Mouse (Mus musculus): ENCODE measurements around the gene Wdr82. TPM values are rescaled to one million over a fixed set of nuclear protein-coding genes. Genes with fewer than 3 reads are reported as not detected.

Wdr82 gene
- total RNA-seq, 1 experiment: 95.8 TPM

DNA sequence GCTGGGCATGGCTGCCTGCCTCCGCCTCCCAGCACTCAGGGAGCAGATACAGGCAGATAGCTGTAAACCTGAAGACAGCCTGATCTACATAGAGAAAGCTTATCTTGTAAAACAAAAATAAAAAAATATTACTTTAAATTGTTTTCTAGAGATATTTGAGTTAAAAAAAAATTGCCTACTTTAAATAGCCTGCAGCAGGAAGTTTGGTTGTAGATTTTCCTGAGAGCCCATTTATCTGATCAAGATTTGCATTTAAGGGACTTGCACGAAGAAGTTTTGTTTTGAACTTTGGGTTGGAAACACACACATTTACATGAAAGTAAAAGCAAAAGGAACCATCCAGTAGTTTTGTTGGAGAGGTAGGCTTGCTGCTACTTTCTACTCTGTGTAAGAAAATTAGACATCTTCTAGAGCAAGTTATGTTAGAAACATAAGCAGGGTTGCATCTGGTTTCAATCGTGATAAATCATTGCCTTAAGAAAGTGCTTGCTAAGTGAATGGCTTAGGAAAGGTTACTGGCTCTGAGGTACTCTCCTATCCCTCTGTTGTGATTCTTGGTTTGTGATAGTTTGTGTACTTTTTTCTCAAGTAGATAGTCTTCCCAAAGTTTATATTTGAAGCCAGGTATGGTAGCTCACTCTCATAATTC, 4.9 kb downstream of the Wdr82 start:
- Histone ChIP-seq H3K36me3 (ENCODE audit: control insufficient read depth, insufficient read depth, low read length, poor library complexity, severe bottlenecking) (peaks cover 30% of the 10 kb centered on the region), H3K4me1 (ENCODE audit: control insufficient read depth in 2 of 2, insufficient read depth in 2 of 2, low read length in 2 of 2, poor library complexity in 1 of 2) (peaks cover 9 to 11% of the 10 kb centered on the region in 2 experiments), H3K27ac (ENCODE audit: insufficient read depth, low read depth, low read length, poor library complexity, severe bottlenecking) (no peak overlapping the region), H3K9me3 (ENCODE audit: control insufficient read depth, insufficient read depth, low read depth, low read length) (no peaks in the 10 kb centered on the region), H3K9ac (ENCODE audit: insufficient read depth, low read depth, low read length, poor library complexity, severe bottlenecking) (no peak overlapping the region), H3K4me3 (ENCODE audit: insufficient read depth in 1 of 2, low read depth in 1 of 2, low read length in 2 of 2, poor library complexity in 1 of 2, severe bottlenecking in 1 of 2) (no peak overlapping the region)
- in situ Hi-C loops (cut with MboI; ENCODE audit: low sequenced_read_pairs in 2 of 2, unreplicated experiment in 2 of 2): no loop called here
- TF ChIP-seq ZNF384 (IDR thresholded peaks at IDR 0.05; ENCODE audit: low read depth, low read length) (no peak), MAFK (IDR thresholded peaks at IDR 0.05; ENCODE audit: insufficient read depth, low read depth, low read length) (no peak), HCFC1 (IDR thresholded peaks at IDR 0.05; ENCODE audit: borderline replicate concordance, insufficient read depth, low read length) (no peak), CHD2 (IDR thresholded peaks at IDR 0.05; ENCODE audit: low read depth, low read length) (no peak), ZC3H11A (IDR thresholded peaks at IDR 0.05; ENCODE audit: borderline replicate concordance, low read depth, low read length) (no peak)
- DNase-seq (ENCODE audit: low read depth, low spot score): no peak

DNA sequence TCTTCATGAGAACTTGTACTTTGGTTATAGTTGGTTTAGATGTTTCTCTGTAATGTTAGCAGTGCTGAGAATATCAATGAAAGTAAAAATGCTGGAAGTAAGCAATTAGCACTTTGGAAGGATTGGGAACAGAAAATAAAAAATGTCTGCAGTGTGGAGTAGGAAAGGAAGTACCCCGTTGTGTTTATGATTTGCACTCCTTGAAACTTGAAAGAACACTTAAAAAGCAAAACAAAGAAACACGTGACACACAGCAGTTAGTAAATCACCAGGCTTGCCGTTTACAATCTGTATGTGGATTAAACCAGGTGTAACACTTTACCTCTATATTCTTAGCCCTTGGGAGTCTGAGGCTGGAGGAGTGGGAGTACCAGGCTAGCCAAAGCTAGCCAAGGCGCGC, 6.0 kb downstream of the Wdr82 start:
- H3K4me3 ChIP-seq (ENCODE audit: insufficient read depth in 1 of 2, low read depth in 1 of 2, low read length in 2 of 2, poor library complexity in 1 of 2, severe bottlenecking in 1 of 2): no peak overlapping the region
- no peak overlapping the region for H3K9ac ChIP-seq (ENCODE audit: insufficient read depth, low read depth, low read length, poor library complexity, severe bottlenecking)
- peaks cover 33% of the 10 kb centered on the region for H3K36me3 ChIP-seq (ENCODE audit: control insufficient read depth, insufficient read depth, low read length, poor library complexity, severe bottlenecking)
- H3K9me3 ChIP-seq (ENCODE audit: control insufficient read depth, insufficient read depth, low read depth, low read length): no peaks in the 10 kb centered on the region
- TF ChIP-seq MAFK (IDR thresholded peaks at IDR 0.05; ENCODE audit: insufficient read depth, low read depth, low read length) (no peak), ZC3H11A (IDR thresholded peaks at IDR 0.05; ENCODE audit: borderline replicate concordance, low read depth, low read length) (no peak), ZNF384 (IDR thresholded peaks at IDR 0.05; ENCODE audit: low read depth, low read length) (no peak), CHD2 (IDR thresholded peaks at IDR 0.05; ENCODE audit: low read depth, low read length) (no peak), HCFC1 (IDR thresholded peaks at IDR 0.05; ENCODE audit: borderline replicate concordance, insufficient read depth, low read length) (no peak)
- in situ Hi-C loops (cut with MboI; ENCODE audit: low sequenced_read_pairs in 2 of 2, unreplicated experiment in 2 of 2): no loop called here
- H3K4me1 ChIP-seq (ENCODE audit: control insufficient read depth in 2 of 2, insufficient read depth in 2 of 2, low read length in 2 of 2, poor library complexity in 1 of 2): peaks cover 9 to 11% of the 10 kb centered on the region in 2 experiments
- DNase-seq (ENCODE audit: low read depth, low spot score): no peak
- H3K27ac ChIP-seq (ENCODE audit: insufficient read depth, low read depth, low read length, poor library complexity, severe bottlenecking): peak overlapping the region; percentile 60; the same call in 1 of the 2 replicates

DNA sequence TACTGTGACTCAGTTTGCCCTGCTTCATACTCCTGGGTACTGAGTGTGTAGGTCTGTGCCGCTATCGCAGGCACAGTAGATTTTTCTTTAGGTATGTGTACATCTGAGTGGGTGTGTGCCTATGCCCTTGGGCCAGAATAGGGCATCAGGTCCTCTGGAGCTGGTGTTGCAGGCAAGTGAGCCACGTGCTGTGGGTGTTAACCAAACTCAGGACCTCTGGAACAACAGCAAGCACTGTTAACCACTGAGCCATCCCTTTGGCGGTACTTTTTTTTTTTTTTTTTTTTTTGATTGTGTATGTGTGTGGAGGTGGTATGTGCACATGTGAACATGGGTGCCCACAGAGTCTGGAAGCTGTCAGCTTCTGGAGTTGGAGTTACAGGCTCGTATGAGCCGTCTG, 7.1 kb downstream of the Wdr82 start:
- peak; percentile 78 for TF ChIP-seq ZNF384 (IDR thresholded peaks at IDR 0.05; ENCODE audit: low read depth, low read length)
- no peak for TF ChIP-seq HCFC1 (IDR thresholded peaks at IDR 0.05; ENCODE audit: borderline replicate concordance, insufficient read depth, low read length)
- TF ChIP-seq MAFK (IDR thresholded peaks at IDR 0.05; ENCODE audit: insufficient read depth, low read depth, low read length): no peak
- Histone ChIP-seq H3K4me3 (ENCODE audit: insufficient read depth in 1 of 2, low read depth in 1 of 2, low read length in 2 of 2, poor library complexity in 1 of 2, severe bottlenecking in 1 of 2) (no peak overlapping the region; a peak in 1 of 4 replicates), H3K27ac (ENCODE audit: insufficient read depth, low read depth, low read length, poor library complexity, severe bottlenecking) (peak overlapping the region; percentile 43; the same call in 1 of the 2 replicates), H3K36me3 (ENCODE audit: control insufficient read depth, insufficient read depth, low read length, poor library complexity, severe bottlenecking) (peaks cover 38% of the 10 kb centered on the region), H3K4me1 (ENCODE audit: control insufficient read depth in 2 of 2, insufficient read depth in 2 of 2, low read length in 2 of 2, poor library complexity in 1 of 2) (peaks cover 8 to 9% of the 10 kb centered on the region in 2 experiments), H3K9ac (ENCODE audit: insufficient read depth, low read depth, low read length, poor library complexity, severe bottlenecking) (peak overlapping the region; percentile 31; the same call in 1 of the 2 replicates), H3K9me3 (ENCODE audit: control insufficient read depth, insufficient read depth, low read depth, low read length) (no peaks in the 10 kb centered on the region)
- DNase-seq (ENCODE audit: low read depth, low spot score): no peak
- in situ Hi-C loops (cut with MboI; ENCODE audit: low sequenced_read_pairs in 2 of 2, unreplicated experiment in 2 of 2): no loop called here

- Histone ChIP-seq H3K9ac (ENCODE audit: insufficient read depth, low read depth, low read length, poor library complexity, severe bottlenecking) (no peak overlapping the region), H3K36me3 (ENCODE audit: control insufficient read depth, insufficient read depth, low read length, poor library complexity, severe bottlenecking) (peaks cover 49% of the 10 kb centered on the region), H3K9me3 (ENCODE audit: control insufficient read depth, insufficient read depth, low read depth, low read length) (no peaks in the 10 kb centered on the region), H3K27ac (ENCODE audit: insufficient read depth, low read depth, low read length, poor library complexity, severe bottlenecking) (peak overlapping the region; percentile 58; the same call in 1 of the 2 replicates), H3K4me1 (ENCODE audit: control insufficient read depth in 2 of 2, insufficient read depth in 2 of 2, low read length in 2 of 2, poor library complexity in 1 of 2) (peaks cover 6 to 9% of the 10 kb centered on the region in 2 experiments; a peak in 3 of 4 replicates), H3K4me3 (ENCODE audit: insufficient read depth in 1 of 2, low read depth in 1 of 2, low read length in 2 of 2, poor library complexity in 1 of 2, severe bottlenecking in 1 of 2) (peak overlapping the region in 1 of 2 experiments; percentile 8; a peak in 1 of 4 replicates)
- no peak for DNase-seq (ENCODE audit: low read depth, low spot score)
- in situ Hi-C loops (cut with MboI; ENCODE audit: low sequenced_read_pairs in 2 of 2, unreplicated experiment in 2 of 2): no loop called here
- TF ChIP-seq MAFK (IDR thresholded peaks at IDR 0.05; ENCODE audit: insufficient read depth, low read depth, low read length) (no peak), ZC3H11A (IDR thresholded peaks at IDR 0.05; ENCODE audit: borderline replicate concordance, low read depth, low read length) (no peak), CHD2 (IDR thresholded peaks at IDR 0.05; ENCODE audit: low read depth, low read length) (no peak), HCFC1 (IDR thresholded peaks at IDR 0.05; ENCODE audit: borderline replicate concordance, insufficient read depth, low read length) (no peak), ZNF384 (IDR thresholded peaks at IDR 0.05; ENCODE audit: low read depth, low read length) (no peak; the same call in 1 of the 2 replicates)
These were observed 8.7 kb downstream of the Wdr82 start for GRCm38 (mm10) chr9:106179454-106179853.

Data from ES-E14 (cell line).